Comparison of ENCODE assay signal across 8 mouse cellular contexts in the genomic region with DNA sequence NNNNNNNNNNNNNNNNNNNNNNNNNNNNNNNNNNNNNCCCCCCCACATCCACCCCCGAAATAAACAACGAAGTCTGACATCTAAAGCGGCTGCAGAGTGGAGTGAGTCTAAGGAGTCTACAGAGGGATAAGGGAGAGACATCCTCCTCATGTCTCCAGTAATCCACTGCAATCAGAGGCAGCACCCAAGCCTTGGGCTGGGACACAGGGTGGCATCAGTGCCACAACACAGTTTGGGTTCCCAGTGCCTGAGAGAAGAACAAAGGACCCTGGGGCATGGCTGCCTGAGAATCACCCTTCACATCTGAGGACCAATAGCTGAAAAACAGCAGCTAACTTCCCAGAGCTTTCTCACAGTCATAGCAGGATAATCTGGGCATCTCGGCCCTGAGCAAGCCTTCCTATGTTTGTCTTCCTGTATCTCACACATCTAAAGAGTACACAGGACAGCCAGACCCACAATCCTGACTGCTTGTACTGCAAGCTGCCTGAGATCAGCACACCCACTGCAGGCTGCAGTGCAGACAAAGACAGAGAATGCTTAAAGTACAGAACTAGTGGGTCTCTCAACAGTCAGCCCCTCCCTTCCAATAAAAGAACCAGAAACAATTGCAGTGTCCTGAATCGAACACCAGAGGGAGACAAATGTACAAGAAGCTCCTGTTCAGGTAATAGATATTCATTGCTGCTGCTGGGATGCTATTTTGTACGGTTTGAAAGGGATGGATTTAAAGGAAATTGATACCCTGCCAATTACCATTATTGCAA. TPM values are rescaled to one million over a fixed set of nuclear protein-coding genes. Genes with fewer than 3 reads are reported as not detected.
DNase-seq lines count a peak whose midpoint lies in the region; ATAC-seq and TF ChIP-seq lines count a peak whose summit lies in the region.

No protein-coding gene starts in this region.

- TF ChIP-seq EP300 in heart, postnatal 0 days (IDR thresholded peaks at IDR 0.05; ENCODE audit: low read depth) = no peak

- peak; percentile 20 for DNase-seq in heart, postnatal 0 days (ENCODE audit: low spot score)
- no peak for DNase-seq in heart, postnatal 36 days
- DNase-seq in CD4-positive, CD25-positive, alpha-beta regulatory T cell, adult 2 months (ENCODE audit: low read depth, low spot score) = peak; percentile 75
- DNase-seq in c-Kit-positive CD71-positive TER-119-positive erythroid progenitor cells, embryonic 14.5 days (ENCODE audit: low spot score) = peak; percentile 29
- peak; percentile 79 for DNase-seq in limb, embryonic 14.5 days (ENCODE audit: low spot score)
- DNase-seq in urinary bladder, postnatal 36 days (ENCODE audit: low spot score in 2 of 2) = no peak

- no peaks in the 10 kb centered on the region for H3K36me3 ChIP-seq in heart, postnatal 0 days (replicated peaks; ENCODE audit: control insufficient read depth, insufficient read depth, low read length)
- no peaks in the 10 kb centered on the region for H3K36me3 ChIP-seq in limb, embryonic 14.5 days (ENCODE audit: control insufficient read depth, insufficient read depth, low read length)

- no peak for TF ChIP-seq POLR2A in limb, embryonic 14.5 days (IDR thresholded peaks at IDR 0.05; ENCODE audit: borderline replicate concordance, extremely low read depth, insufficient read depth, insufficient read length)

- no peak overlapping the region for H3K4me2 ChIP-seq in heart, postnatal 0 days (ENCODE audit: low read depth, low read length)
- H3K4me2 ChIP-seq in limb, embryonic 14.5 days (replicated peaks; ENCODE audit: low read depth, low read length, severe bottlenecking) = no peak overlapping the region

- no peaks in the 10 kb centered on the region for H3K9me3 ChIP-seq in heart, postnatal 0 days (replicated peaks; ENCODE audit: control insufficient read depth, low read length)
- H3K9me3 ChIP-seq in limb, embryonic 14.5 days (ENCODE audit: control insufficient read depth, low read length) = no peaks in the 10 kb centered on the region

- no peak overlapping the region for H3K9ac ChIP-seq in heart, postnatal 0 days (replicated peaks; ENCODE audit: low read depth, low read length)
- H3K9ac ChIP-seq in limb, embryonic 14.5 days (ENCODE audit: low read depth, low read length, severe bottlenecking) = no peak overlapping the region

- WGBS in heart, postnatal 0 days = 57% methylated on average over 6 of the region's 6 CpGs
- 45% methylated on average over 4 of the region's 6 CpGs for WGBS in limb, embryonic 14.5 days

- no peaks in the 10 kb centered on the region for H3K27me3 ChIP-seq in heart, postnatal 0 days (ENCODE audit: control insufficient read depth, insufficient read depth, low read length)
- no peaks in the 10 kb centered on the region for H3K27me3 ChIP-seq in limb, embryonic 14.5 days (ENCODE audit: control insufficient read depth, insufficient read depth, low read length)

- no peak overlapping the region for H3K27ac ChIP-seq in heart, postnatal 0 days (ENCODE audit: low read depth)
- H3K27ac ChIP-seq in limb, embryonic 14.5 days (replicated peaks; ENCODE audit: low read depth, low read length) = no peak overlapping the region

- H3K4me3 ChIP-seq in heart, postnatal 0 days (ENCODE audit: low read depth, low read length) = no peak overlapping the region
- no peak overlapping the region for H3K4me3 ChIP-seq in limb, embryonic 14.5 days (replicated peaks; ENCODE audit: low read length)

- peak; percentile 67 for TF ChIP-seq CTCF in heart, postnatal 0 days (IDR thresholded peaks at IDR 0.05; ENCODE audit: low read depth)

- no peak for ATAC-seq in heart, postnatal 0 days (ENCODE audit: insufficient read depth, low read depth)
- ATAC-seq in granulocyte monocyte progenitor cell, adult 5-6 weeks (replicated peaks; ENCODE audit: poor library complexity, severe bottlenecking) = peak; percentile 87
- ATAC-seq in limb, embryonic 14.5 days (ENCODE audit: low FRiP score, low read depth) = no peak; the same call in 1 of the 2 replicates
- ATAC-seq in neutrophil, adult 5-6 weeks (ENCODE audit: extremely low read depth, insufficient number of reproducible peaks, low FRiP score, poor library complexity, severe bottlenecking) = peak; percentile 67; the same call in 1 of the 2 replicates

- intact Hi-C loops in heart, postnatal 36 days (cut with DNase I) = no loop called here

- no peaks in the 10 kb centered on the region for H3K4me1 ChIP-seq in heart, postnatal 0 days (ENCODE audit: control insufficient read depth, insufficient read depth)
- no peaks in the 10 kb centered on the region for H3K4me1 ChIP-seq in limb, embryonic 14.5 days (ENCODE audit: control insufficient read depth, insufficient read depth, low read length)

RNA-seq across cellular contexts. Expression of gene Smpdl3a, which starts 54.0 kb away (rescaled TPM):
- total RNA-seq in heart, postnatal 0 days (2014; rRNA removed; ENCODE audit: low replicate concordance) = 59.4 and 73.4 TPM in 2 replicates
- polyA plus RNA-seq in heart, postnatal 0 days (2015; fragmentation: Nextera tagmentation; extraction: Ambion mirVana) = 51.7 and 51.8 TPM in 2 replicates
- 10 to 100 TPM; 59.1 to 64.4 TPM for total RNA-seq in heart, postnatal 36 days (2021)
- 60.5 and 89.3 TPM in 2 replicates for total RNA-seq in granulocyte monocyte progenitor cell, adult 5-6 weeks (2014; fragmentation: Nextera tagmentation)
- total RNA-seq in granulocyte monocyte progenitor cell, adult 5-6 weeks (2017) = 52.6 and 58.6 TPM in 2 replicates
- polyA plus RNA-seq in limb, embryonic 14.5 days (2012; rRNA removed) = 14.1 and 14.3 TPM in 2 replicates
- 13.7 and 16.5 TPM in 2 replicates for polyA plus RNA-seq in limb, embryonic 14.5 days (2014; fragmentation: Nextera tagmentation; extraction: Ambion mirVana)
- 57.8 and 62.9 TPM in 2 replicates for total RNA-seq in neutrophil, adult 5-6 weeks (2017)

Comparison
In these comparisons a context has a peak if more than half of its experiments do, and no peak if none do; other contexts are left out.
1. DNase-seq: peak in heart, postnatal 0 days (single experiment), CD4-positive, CD25-positive, alpha-beta regulatory T cell, adult 2 months (single experiment), c-Kit-positive CD71-positive TER-119-positive erythroid progenitor cells, embryonic 14.5 days (single experiment) and limb, embryonic 14.5 days (single experiment); none in heart, postnatal 36 days (0 of 2) and urinary bladder, postnatal 36 days (0 of 2).
2. ATAC-seq: peak in granulocyte monocyte progenitor cell, adult 5-6 weeks (single experiment) and neutrophil, adult 5-6 weeks (single experiment); none in heart, postnatal 0 days (single experiment) and limb, embryonic 14.5 days (single experiment).